Mouse (Mus musculus) limb, embryonic 11.5 days (tissue): ENCODE results near the gene Il1rl1. TPM values are rescaled to one million over a fixed set of nuclear protein-coding genes. Genes with fewer than 3 reads are reported as not detected.

Experiments
- ATAC-seq: fragments of 200-750 bp; cut with Nextera tagmentation; 2 replicates; pipeline ENCODE4 v1.8.0; 2017; ENCODE audit warnings: low read depth; ENCODE audit not compliant: insufficient number of reproducible peaks, low FRiP score, low TSS enrichment
- DNase-seq: peaks from one replicate; pipeline ENCODE4 v3.0.0-alpha.2; 2015; ENCODE audit warnings: low spot score
- H3K27ac ChIP-seq: fragments of 300-500 bp; sonication (generic); replicated peaks from 2 replicates; pipeline ENCODE4 v1.5.1; 2014; ENCODE audit warnings: low read depth, mild to moderate bottlenecking, low read length
- H3K27me3 ChIP-seq: fragments of 300-500 bp; sonication (generic); 2 replicates; pipeline ENCODE4 v1.6.1; 2014; ENCODE audit warnings: mild to moderate bottlenecking, low read length, mixed read lengths; ENCODE audit not compliant: control insufficient read depth, insufficient read depth
- H3K36me3 ChIP-seq: fragments of 300-500 bp; sonication (generic); 2 replicates; pipeline ENCODE4 v1.6.1; 2014; ENCODE audit warnings: mild to moderate bottlenecking, low read length, moderate library complexity, mixed read lengths; ENCODE audit not compliant: control insufficient read depth, insufficient read depth
- H3K4me1 ChIP-seq: fragments of 300-500 bp; sonication (generic); 2 replicates; pipeline ENCODE4 v1.6.1; 2014; ENCODE audit warnings: low read length, mixed read lengths; ENCODE audit not compliant: control insufficient read depth, insufficient read depth
- H3K4me2 ChIP-seq: fragments of 300-500 bp; sonication (generic); 2 replicates; pipeline ENCODE4 v1.6.1; 2014; ENCODE audit warnings: low read depth, mild to moderate bottlenecking, moderate library complexity; ENCODE audit not compliant: severe bottlenecking
- H3K4me3 ChIP-seq: fragments of 300-500 bp; sonication (generic); 2 replicates; pipeline ENCODE4 v1.5.1; 2014; ENCODE audit warnings: low read depth, low read length
- H3K9ac ChIP-seq: fragments of 300-500 bp; sonication (generic); 2 replicates; pipeline ENCODE4 v1.6.1; 2014; ENCODE audit warnings: mild to moderate bottlenecking, low read length
- H3K9me3 ChIP-seq: fragments of 300-500 bp; sonication (generic); 2 replicates; pipeline ENCODE4 v1.6.1; 2016; ENCODE audit warnings: low read length; ENCODE audit not compliant: control insufficient read depth
- WGBS: fragments of 180-500 bp; shearing (Covaris S2); extraction: QIAGEN DNeasy Blood & Tissue Kit; methylation state at CpG from one replicate; pipeline ENCODE4 v1.1.7; 2014; 5-methylcytosine and 5-hydroxymethylcytosine counted together
- polyA plus RNA-seq: library from polyadenylated mRNA; unstranded; fragments of >200 nt; fragmentation: Nextera tagmentation; extraction: Ambion mirVana; gene quantifications from 2 replicates; pipeline ENCODE4 v1.2.1, GENCODE M21; 2014

The Il1rl1 gene
- polyA plus RNA-seq, 1 experiment from 2014 or later, result 0.12 TPM

DNA sequence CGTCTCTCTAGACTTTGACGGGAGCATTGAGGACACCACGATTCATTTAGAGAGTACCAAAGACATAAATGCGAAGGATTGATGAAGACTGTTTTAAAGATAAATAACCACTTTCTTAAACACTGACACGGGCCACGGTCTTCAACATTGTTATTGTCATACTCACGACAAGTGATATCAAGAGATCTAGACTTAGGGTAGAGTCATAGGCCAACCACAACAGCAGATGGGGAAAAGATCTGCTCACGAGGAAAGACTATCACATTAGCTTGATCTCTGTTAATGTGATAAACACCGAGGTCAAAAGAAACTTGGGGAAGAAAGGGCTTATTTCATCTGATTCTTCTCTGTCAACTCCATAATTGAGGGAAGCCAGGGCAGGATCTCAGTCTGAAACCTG, 2.1 kb upstream of the Il1rl1 start:
- Histone ChIP-seq H3K4me2 (no peak overlapping the region), H3K4me1 (no peaks in the 10 kb centered on the region), H3K27ac (no peak overlapping the region), H3K27me3 (no peaks in the 10 kb centered on the region), H3K9ac (no peak overlapping the region), H3K9me3 (no peaks in the 10 kb centered on the region), H3K36me3 (no peaks in the 10 kb centered on the region), H3K4me3 (no peak overlapping the region)
- WGBS, result 91% methylated on average over 9 of the region's 9 CpGs
- DNase-seq (no peak), ATAC-seq (no peak)

DNA sequence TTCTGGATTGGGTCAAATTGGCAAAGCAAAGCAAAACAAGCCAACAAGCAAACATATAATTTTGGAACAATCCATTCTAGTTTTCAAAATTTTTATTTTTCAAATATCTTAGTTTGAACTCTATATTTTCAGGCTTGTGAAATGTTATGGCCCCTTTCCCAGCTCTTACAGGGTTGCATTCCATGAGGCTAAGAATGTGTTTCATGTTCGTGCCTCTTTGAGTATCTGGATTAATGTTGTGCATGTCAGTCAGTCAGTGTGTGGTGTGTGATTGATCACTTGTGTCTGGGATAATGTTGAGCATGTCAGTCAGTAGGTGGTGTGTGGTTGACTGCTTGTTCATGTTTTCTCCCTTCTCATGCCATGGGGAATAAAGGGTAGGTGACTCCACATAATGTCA, 1.5 kb upstream of the Il1rl1 start:
- H3K4me3 ChIP-seq, result no peak overlapping the region
- no peak overlapping the region for H3K4me2 ChIP-seq
- no peak overlapping the region for H3K9ac ChIP-seq
- H3K9me3 ChIP-seq, result no peaks in the 10 kb centered on the region
- DNase-seq (no peak), ATAC-seq (no peak)
- no peaks in the 10 kb centered on the region for H3K36me3 ChIP-seq
- 80% methylated on average over 1 of the region's 1 CpGs for WGBS
- no peaks in the 10 kb centered on the region for H3K4me1 ChIP-seq
- no peaks in the 10 kb centered on the region for H3K27me3 ChIP-seq
- no peak overlapping the region for H3K27ac ChIP-seq

DNA sequence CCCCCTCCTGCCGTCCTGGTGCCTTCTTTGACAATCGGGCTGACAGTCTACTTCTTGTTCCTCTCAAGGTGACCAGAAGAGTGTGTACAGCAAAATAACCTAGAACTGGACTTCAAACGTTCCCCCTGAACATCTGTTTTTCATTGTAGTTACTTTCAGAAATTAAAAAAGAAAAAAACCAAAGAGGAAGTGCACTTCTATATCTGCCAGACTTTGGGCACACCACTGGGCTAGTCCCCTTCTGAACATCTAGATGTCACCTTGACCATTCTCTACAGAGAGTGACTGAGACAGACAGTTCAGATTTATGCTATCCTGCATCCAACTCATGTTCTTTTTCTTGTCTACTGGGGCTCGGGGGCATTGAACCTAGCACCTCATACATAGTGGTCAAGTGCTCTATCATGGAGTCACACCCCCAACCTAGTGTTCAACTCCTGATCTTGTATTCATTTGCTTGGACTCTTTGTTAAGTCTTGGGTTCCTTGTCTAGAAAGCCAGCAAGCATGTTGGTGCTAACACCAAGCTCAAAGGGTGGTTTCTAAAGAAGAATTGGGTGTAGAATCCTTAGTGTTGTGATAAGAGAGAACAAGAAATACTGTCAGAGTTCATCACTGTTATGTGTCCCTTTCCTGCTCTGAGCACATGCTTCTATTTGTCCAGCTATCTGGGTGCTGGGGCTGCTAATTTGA, 919 bp downstream of the Il1rl1 start:
- ATAC-seq, result no peak

DNA sequence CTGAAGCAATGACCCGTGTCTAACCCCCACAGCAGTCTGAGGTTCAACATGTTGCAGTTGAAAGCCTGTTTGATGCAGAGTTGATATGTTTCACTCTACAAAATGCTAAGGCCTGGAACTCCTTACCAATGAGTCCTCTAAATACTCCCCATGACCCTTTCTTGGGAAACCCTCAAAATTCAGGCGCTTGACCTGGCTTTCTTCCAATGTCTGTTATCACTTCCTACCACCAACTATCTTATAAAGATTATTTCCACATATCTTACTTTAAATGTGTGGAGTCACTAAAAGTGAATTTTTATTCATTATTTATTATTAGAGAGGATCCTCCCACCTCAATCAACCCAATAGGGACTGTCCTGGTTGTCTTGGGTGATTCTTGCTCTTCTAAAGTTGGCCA, 2.8 kb downstream of the Il1rl1 start:
- Histone ChIP-seq H3K27me3 (no peaks in the 10 kb centered on the region), H3K4me1 (0 out of 2 replicates have a peak, but pooled peaks cover 3% of the 10 kb centered on the region), H3K4me2 (no peak overlapping the region), H3K9me3 (no peaks in the 10 kb centered on the region), H3K27ac (no peak overlapping the region), H3K36me3 (no peaks in the 10 kb centered on the region), H3K9ac (no peak overlapping the region), H3K4me3 (no peak overlapping the region)
- ATAC-seq, result no peak
- no peak for DNase-seq
- WGBS, result 91% methylated on average over 2 of the region's 2 CpGs

More for the DNA sequence above, 919 bp downstream of the Il1rl1 start:
- Histone ChIP-seq H3K9ac (no peak overlapping the region), H3K4me2 (no peak overlapping the region), H3K27ac (no peak overlapping the region), H3K27me3 (no peaks in the 10 kb centered on the region), H3K4me1 (no peaks in the 10 kb centered on the region), H3K4me3 (no peak overlapping the region), H3K9me3 (no peaks in the 10 kb centered on the region), H3K36me3 (no peaks in the 10 kb centered on the region)
- 68% methylated on average over 4 of the region's 4 CpGs for WGBS
- DNase-seq, result no peak

DNA sequence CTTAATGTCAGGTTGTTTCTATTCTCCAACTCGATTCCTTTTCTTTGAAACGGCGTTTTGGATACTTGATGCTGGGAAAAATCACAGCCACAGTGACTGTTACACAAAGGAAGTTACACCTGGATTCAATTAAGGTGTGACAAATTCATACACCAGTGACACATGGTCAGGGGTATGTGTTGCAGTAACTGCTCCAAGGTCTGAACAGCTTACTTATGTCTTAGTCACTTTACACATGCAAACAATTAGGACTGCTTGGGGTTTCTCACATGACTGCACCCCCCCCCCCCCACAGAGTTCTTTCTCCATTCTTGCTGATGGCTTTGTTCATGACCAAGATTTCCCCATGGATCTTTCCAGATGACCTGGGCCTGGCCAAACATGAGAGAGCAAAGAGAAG, 6.6 kb downstream of the Il1rl1 start:
- no peak overlapping the region for H3K27ac ChIP-seq
- H3K4me2 ChIP-seq, result no peak overlapping the region
- ATAC-seq, result peak; percentile 67; the same call in 1 of the 2 replicates
- H3K4me3 ChIP-seq, result no peak overlapping the region
- H3K4me1 ChIP-seq, result 0 out of 2 replicates have a peak, but pooled peaks cover 3% of the 10 kb centered on the region
- DNase-seq, result peak; percentile 23
- H3K36me3 ChIP-seq, result no peaks in the 10 kb centered on the region
- 27% methylated on average over 3 of the region's 3 CpGs for WGBS
- no peak overlapping the region for H3K9ac ChIP-seq
- no peaks in the 10 kb centered on the region for H3K27me3 ChIP-seq
- H3K9me3 ChIP-seq, result no peaks in the 10 kb centered on the region

DNA sequence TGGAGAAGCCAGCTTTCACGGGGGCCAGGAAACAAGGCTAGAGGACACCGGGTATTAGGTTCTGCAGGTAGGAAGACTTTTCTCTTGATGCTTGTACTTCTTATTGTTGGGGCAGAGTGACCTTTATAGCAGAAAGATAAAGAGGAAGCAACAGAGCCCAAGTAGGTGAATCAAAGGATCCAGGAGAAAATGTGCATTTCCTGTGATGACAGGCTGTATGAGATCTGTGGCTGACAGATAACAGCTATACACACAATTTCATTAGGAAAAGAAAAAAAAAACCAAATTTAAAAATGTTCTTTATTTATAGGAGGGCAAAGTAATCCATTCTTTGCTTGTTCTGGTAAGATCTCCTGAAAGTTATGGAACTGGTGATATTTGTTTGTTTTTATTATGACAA, 8.0 kb downstream of the Il1rl1 start:
- Histone ChIP-seq H3K27ac (no peak overlapping the region), H3K4me1 (0 out of 2 replicates have a peak, but pooled peaks cover 3% of the 10 kb centered on the region), H3K36me3 (no peaks in the 10 kb centered on the region), H3K4me2 (no peak overlapping the region), H3K27me3 (no peaks in the 10 kb centered on the region), H3K9ac (no peak overlapping the region), H3K9me3 (no peaks in the 10 kb centered on the region), H3K4me3 (no peak overlapping the region)
- ATAC-seq (no peak), DNase-seq (no peak)
- 93% methylated on average over 2 of the region's 2 CpGs for WGBS

DNA sequence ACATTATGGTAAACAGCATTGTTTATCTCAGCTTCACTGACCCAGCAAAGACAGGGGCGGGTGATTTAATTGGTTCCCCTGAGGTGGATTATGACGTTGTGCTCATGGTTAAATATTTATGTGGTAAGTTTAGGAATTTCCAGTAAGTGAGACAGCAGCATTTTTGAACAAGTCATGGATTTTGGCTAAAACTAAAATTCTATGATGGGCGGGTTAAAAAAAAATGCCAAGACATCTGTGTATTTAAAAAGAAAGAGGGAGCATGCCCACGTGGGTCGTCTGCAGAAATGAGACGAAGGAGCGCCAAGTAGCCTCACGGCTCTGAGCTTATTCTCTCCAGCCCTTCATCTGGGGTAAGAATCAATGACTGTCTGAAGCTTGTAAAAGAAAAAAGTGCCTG, 10.1 kb downstream of the Il1rl1 start:
- Histone ChIP-seq H3K27me3 (no peaks in the 10 kb centered on the region), H3K9ac (no peak overlapping the region), H3K4me1 (0 out of 2 replicates have a peak, but pooled peaks cover 3% of the 10 kb centered on the region), H3K4me2 (no peak overlapping the region), H3K4me3 (no peak overlapping the region), H3K27ac (no peak overlapping the region), H3K36me3 (no peaks in the 10 kb centered on the region), H3K9me3 (no peaks in the 10 kb centered on the region)
- no peak for ATAC-seq
- WGBS, result 79% methylated on average over 8 of the region's 8 CpGs
- no peak for DNase-seq

DNA sequence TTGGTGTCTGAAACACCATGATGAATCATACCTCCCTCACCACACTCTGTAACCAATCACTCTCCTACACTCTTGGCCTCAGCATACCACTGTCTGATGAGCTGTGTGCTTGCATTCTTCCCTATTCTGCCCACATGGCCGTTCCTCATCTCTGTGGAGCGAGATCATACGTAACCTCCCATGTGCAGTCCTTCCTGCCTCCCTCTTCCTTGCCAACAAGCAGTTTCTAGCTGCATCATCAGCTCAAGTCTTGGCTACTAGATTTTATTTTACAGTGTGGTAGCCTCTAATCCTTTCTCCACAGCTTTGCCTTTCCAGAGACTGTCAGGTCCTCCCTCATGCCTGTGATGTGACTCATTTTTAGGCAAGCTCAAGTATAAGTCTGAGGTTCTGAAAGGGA, 15.4 kb downstream of the Il1rl1 start:
- DNase-seq, result no peak
- Histone ChIP-seq H3K36me3 (no peaks in the 10 kb centered on the region), H3K4me2 (no peak overlapping the region), H3K9ac (no peak overlapping the region), H3K27me3 (no peaks in the 10 kb centered on the region), H3K4me3 (no peak overlapping the region), H3K27ac (no peak overlapping the region), H3K9me3 (no peaks in the 10 kb centered on the region), H3K4me1 (no peaks in the 10 kb centered on the region)
- 92% methylated on average over 3 of the region's 3 CpGs for WGBS
- no peak for ATAC-seq
